Mouse (Mus musculus) liver, embryonic 14.5 days (tissue): ENCODE data around the gene Pip5k1c.

Experiments
- CTCF ChIP-seq: IDR thresholded peaks from 2 replicates; pipeline ENCODE4 v1.5.1; 2016; ENCODE audit warnings: antibody characterized with exemption, low read depth, control low read depth
- EP300 ChIP-seq: IDR thresholded peaks from 2 replicates; pipeline ENCODE4 v1.6.1; 2016; ENCODE audit warnings: antibody characterized with exemption, low read depth

DNA sequence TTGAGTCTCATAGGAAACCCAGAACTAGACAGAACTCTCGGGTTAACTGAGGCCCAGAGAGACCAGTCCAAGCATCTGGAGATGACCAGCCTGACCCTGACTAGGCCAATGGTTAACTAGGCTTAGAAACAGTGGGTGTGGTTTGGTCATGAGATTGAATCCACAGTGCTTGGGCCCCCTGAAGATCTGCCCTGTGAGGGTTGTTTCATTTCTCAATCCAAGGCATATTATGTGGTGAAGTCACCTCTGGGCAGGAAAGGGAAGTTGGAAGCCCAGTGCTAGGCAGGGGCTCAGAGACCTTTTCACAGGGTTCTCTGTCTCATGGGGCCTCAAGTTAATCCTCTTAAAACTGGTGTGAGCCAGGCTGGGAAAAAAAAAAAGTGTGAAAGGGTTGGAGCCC, 66.1 kb downstream of the Pip5k1c start:
- TF ChIP-seq CTCF, result no peak
- TF ChIP-seq EP300, result no peak
